Mouse (Mus musculus) layer of hippocampus, postnatal 10 days (tissue): Measurements from ENCODE around the gene Col1a2. TPM values are rescaled to one million over a fixed set of nuclear protein-coding genes. Genes with fewer than 3 reads are reported as not detected.

Experiments used
- DNase-seq, 2 experiments: peaks; one replicate each; pipeline ENCODE4 v3.0.0; 2021; ENCODE audit warnings: low spot score in 2 of 2
- total RNA-seq, 2 experiments: library from RNA; stranded (reverse); gene quantifications; 2 replicates each; pipeline ENCODE4 v1.2.3; 2021

Col1a2 gene
- total RNA-seq, 2 experiments from 2014 or later = 54.7 to 57.1 TPM

- no peak for DNase-seq
Observed at GRCm38 (mm10) chr6:4583485-4583884, 78.9 kb downstream of the Col1a2 start.

GRCm38 (mm10) chr6:4587946-4588345, 83.3 kb downstream of the Col1a2 start:
- no peak for DNase-seq

DNA sequence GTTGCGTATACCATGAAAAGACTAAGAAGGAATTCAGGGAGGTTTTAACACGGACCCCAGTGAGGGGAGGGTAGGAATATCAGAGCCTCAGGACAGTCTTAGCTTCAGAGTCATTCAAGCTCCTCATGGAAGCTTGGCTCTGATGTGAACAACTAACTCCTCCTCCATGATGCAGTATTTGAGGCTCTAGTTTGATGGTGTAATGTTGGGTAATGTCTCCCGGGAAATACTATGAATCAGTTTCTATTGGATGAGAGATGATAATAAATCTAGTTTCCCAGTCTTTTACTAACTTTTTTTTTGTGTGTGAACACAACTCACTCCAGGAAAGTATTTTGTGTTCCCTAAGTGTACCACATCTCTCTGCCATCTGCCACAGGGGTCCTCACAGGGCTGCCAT, 84.1 kb downstream of the Col1a2 start:
- DNase-seq = no peak

DNA sequence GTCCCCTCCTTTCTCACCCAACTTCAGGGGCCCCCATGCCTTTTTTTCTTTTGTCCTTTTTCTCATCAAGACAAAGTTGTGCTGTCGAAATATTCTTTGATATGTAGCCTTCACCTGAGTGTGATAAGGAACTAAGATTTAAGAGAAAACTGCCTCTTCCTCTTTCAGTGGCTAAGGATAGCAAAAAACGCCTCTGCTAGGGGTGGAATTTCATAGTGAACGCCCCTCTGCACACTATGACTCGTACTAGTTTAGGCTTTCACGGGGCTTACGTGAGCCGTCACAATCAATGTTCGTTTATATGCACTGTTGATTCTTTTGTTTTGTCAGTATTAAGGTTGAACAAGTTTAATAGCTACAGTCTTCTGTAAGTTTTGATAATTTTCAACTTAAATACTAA, 85.5 kb downstream of the Col1a2 start:
- no peak for DNase-seq

Other genes starting within 250 kb of the Col1a2 start
- gene Casd1, start 96.0 kb downstream of the Col1a2 start, total RNA-seq = 10 to 100 TPM; 48.5 to 57.9 TPM
- gene Sgce, start 242.4 kb downstream of the Col1a2 start, total RNA-seq = 10 to 100 TPM; 25.9 to 27.3 TPM
- gene Peg10, start 242.5 kb downstream of the Col1a2 start, total RNA-seq = 1 to 10 TPM; 7.9 to 9.6 TPM